Mouse (Mus musculus) kidney, adult 9 months (tissue): Measurements from ENCODE around the gene Psg28.
"Not testable (repeated sequence)": the region's sequence is repeated elsewhere in the genome, so short reads cannot be mapped to it uniquely, and the experiment has no call there.

ENCODE experiments used
- DNase-seq: peaks from one replicate; pipeline ENCODE4 v3.0.0; 2022

The Psg28 gene

DNA sequence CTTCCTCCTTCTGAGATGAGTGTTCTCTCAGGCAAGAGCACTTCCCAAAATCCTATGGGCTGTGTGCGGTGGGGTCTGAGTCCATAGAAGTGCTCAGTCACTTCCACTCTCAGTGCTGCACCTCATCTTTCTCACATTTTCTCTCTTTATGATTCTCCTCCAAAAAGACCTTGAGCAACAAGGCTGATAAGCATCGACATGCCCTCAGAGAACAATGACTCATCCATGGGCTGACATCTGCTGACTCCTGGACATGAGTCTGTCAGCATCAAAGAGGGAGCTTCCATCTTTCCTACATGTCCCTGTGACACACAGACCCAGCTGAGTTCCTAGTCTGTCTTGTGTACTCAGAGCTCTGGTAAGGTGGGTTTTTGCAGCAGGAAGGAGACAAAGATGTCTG lies at the start of gene Psg28:
Psg28 (minus strand) TSS at position 101 of the 400 bp plus-strand sequence.
- DNase-seq, result not testable (repeated sequence)

DNA sequence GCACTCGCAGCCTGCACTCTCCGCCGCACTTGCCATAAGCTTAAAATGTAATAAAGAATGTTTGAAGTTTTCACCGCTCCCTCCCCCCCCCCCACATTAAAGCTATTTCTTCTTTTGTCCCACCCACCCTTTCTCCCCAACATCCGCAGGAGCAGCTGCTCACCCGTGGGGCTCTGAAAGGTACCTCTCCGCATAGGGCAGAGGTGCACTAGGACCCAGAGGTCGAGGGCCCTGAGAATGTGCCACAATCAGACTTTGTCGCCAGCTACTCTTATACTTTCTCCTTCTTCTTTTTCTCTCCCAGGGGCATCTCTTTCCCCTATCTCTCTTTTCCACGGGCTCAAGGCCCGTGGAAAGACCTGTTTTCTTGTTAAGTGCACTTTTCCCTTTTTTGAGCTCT lies 28.4 kb downstream of the Psg28 start:
- peak; percentile 38 for DNase-seq

DNA sequence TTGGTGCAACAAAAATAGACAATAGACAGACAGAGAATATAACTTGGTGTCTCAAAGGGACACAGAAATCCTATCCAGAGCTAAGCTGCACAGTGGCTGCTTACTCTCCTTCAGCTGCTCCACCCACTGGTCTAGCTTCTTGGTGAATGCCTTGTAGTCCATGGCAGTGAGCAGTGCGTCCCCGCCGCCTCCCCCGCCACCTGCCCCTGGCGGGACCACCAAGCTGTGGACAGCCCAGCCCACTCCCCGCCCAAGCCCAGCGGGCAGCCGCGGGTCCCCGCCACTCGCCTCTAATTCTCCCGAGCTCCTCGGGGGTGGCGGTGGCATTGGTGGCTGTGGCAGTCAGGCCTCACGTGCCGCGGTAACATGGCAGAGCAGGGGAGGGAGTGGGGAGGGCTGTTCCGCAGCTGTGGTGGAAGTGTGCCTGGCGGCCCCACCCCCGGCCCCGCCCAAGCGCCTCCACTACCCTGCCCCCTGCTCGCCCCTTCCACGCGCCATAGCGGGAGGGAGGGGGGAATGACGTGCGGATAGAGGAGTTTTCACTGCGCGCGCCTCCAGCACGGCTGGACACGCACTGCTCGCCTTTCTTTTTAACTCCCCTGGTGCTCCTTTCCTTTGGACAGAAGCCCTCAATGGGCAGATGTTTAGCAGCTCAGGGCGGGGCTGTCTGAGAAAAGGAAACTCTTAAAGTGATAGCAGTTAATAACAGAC lies 29.2 kb downstream of the Psg28 start:
- DNase-seq, result peak; percentile 61

DNA sequence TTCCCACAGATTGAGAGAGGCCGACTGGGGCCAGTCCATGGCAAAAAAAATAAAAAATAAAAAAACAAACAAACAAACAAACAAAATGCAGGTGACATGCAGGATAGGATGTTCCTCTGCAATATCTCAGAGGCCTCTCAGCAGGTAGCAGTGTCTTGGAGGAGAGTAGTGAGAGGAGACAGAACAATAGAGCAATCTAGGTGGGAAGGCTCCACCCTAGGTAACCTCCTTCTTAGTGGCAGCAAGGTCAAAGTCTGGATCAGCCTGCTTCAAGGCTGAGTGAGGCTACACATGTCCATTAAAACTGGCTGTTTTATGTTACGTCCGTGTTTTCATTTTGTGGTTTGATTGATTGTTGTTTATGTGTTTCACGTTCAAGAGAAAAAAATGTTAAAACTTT lies 40.4 kb downstream of the Psg28 start:
- not testable (repeated sequence) for DNase-seq

DNA sequence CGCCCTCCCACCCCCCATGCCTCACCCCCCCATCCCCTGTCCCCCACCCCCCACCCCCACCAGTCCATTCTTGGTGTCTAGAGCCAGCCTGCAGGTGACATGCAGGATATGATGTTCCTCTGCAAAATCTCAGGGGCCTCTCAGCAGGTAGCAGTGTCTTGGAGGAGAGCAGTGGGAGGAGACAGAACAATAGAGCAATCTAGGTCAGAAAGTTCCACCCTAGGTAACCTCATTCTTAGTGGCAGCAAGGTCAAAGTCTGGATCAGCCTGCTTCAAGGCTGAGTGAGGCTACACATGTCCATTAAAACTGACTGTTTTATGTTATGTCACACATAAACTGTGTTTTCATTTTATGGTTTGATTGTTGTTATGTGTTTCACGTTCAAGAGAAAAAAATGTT lies 53.5 kb downstream of the Psg28 start:
- DNase-seq, result peak; percentile 19
